Mouse (Mus musculus) brain, embryonic 14.5 days (tissue): ENCODE data around the gene Slc37a4.

ENCODE experiments used
- CTCF ChIP-seq: fragments of 200-500 bp; IDR thresholded peaks from 2 replicates; pipeline ENCODE4 v1.5.1; 2012; ENCODE audit warnings: inconsistent platforms, mild to moderate bottlenecking, moderate library complexity, borderline replicate concordance; ENCODE audit not compliant: insufficient read depth, insufficient read length; ENCODE audit errors: extremely low read depth
- POLR2A ChIP-seq: fragments of 200-500 bp; IDR thresholded peaks from 2 replicates; pipeline ENCODE4 v1.6.1; 2012; ENCODE audit warnings: mild to moderate bottlenecking, inconsistent platforms, borderline replicate concordance; ENCODE audit not compliant: poor library complexity, insufficient read depth, insufficient read length, severe bottlenecking; ENCODE audit errors: extremely low read depth

DNA sequence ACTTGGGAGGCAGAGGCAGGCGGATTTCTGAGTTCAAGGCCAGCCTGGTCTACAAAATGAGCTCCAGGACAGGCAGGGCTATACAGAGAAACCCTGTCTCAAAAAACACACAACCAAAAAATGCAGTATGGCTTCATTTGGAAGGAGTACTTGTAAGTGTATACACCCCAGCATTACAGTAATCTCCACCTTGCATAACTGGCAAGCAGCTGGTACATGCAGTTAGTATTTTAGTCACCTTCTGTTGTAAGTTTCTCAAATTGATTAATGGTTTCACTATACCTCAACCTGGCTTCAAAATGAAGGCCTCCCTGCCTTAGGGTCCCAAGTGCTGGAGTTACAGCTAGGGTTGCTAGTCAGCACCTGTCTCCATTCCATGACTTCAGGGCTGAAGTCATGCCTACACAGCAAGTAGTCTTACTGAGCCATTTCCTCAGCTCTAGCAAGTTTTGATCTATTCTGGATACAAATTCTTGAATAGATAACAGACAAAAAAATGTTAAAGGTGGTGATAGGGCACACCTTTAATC is 15.0 kb downstream of the Slc37a4 start:
- TF ChIP-seq CTCF (no peak), POLR2A (no peak)
